Mouse (Mus musculus) liver, adult 2 months (tissue): ENCODE results near the gene Arhgap10.

Experiments used
- CTCF ChIP-seq: fragments of 200-500 bp; IDR thresholded peaks from 2 replicates; pipeline ENCODE4 v1.5.1; 2011; ENCODE audit warnings: low read depth, low read length, control low read depth
- POLR2A ChIP-seq: fragments of 200-500 bp; IDR thresholded peaks from 2 replicates; pipeline ENCODE4 v1.6.1; 2011; ENCODE audit warnings: low read length, control low read depth; ENCODE audit not compliant: insufficient read depth; ENCODE audit errors: extremely low read depth

GRCm38 (mm10) chr8:77367091-77367490 is 150.7 kb downstream of the Arhgap10 start:
- TF ChIP-seq CTCF (no peak), POLR2A (no peak)
